Mouse (Mus musculus) midbrain, postnatal 0 days (tissue): ENCODE results near the gene Phgdh. TPM values are rescaled to one million over a fixed set of nuclear protein-coding genes. Genes with fewer than 3 reads are reported as not detected.
A peak's percentile ranks its signal among the peaks of the same experiment; 100 is the strongest.

Experiments used
- ATAC-seq: fragments of 200-750 bp; cut with Nextera tagmentation; 2 replicates; pipeline ENCODE4 v1.8.0; 2017; ENCODE audit warnings: moderate number of reproducible peaks, mild to moderate bottlenecking, moderate TSS enrichment, moderate library complexity; ENCODE audit not compliant: low FRiP score
- DNase-seq: peaks from one replicate; pipeline ENCODE4 v3.0.0-alpha.2; 2015; ENCODE audit warnings: low spot score
- H3K27ac ChIP-seq: fragments of 300-500 bp; sonication (generic); 2 replicates; pipeline ENCODE4 v1.5.1; 2014; ENCODE audit warnings: low read depth, mild to moderate bottlenecking, low read length, mixed read lengths
- H3K27me3 ChIP-seq: fragments of 300-500 bp; sonication (generic); 2 replicates; pipeline ENCODE4 v1.6.1; 2014; ENCODE audit warnings: low read length, control low read depth, mixed read lengths; ENCODE audit not compliant: insufficient read depth
- H3K36me3 ChIP-seq: fragments of 300-500 bp; sonication (generic); 2 replicates; pipeline ENCODE4 v1.6.1; 2014; ENCODE audit warnings: low read length, control low read depth, mixed read lengths; ENCODE audit not compliant: insufficient read depth
- H3K4me1 ChIP-seq: fragments of 300-500 bp; sonication (generic); 2 replicates; pipeline ENCODE4 v1.6.1; 2014; ENCODE audit warnings: mild to moderate bottlenecking, control low read depth, antibody characterized with exemption, low read length, mixed read lengths; ENCODE audit not compliant: insufficient read depth
- H3K4me2 ChIP-seq: fragments of 300-500 bp; sonication (generic); 2 replicates; pipeline ENCODE4 v1.6.1; 2014; ENCODE audit warnings: low read depth, mild to moderate bottlenecking, low read length, mixed read lengths; ENCODE audit not compliant: poor library complexity, severe bottlenecking
- H3K4me3 ChIP-seq: fragments of 300-500 bp; sonication (generic); 2 replicates; pipeline ENCODE4 v1.5.1; 2014; ENCODE audit warnings: low read depth, mild to moderate bottlenecking, low read length, moderate library complexity
- H3K9ac ChIP-seq: fragments of 300-500 bp; sonication (generic); replicated peaks from 2 replicates; pipeline ENCODE4 v1.6.1; 2014; ENCODE audit warnings: mild to moderate bottlenecking, low read length, moderate library complexity, mixed read lengths; ENCODE audit not compliant: poor library complexity, severe bottlenecking
- H3K9me3 ChIP-seq: fragments of 300-500 bp; sonication (generic); 2 replicates; pipeline ENCODE4 v1.6.1; 2016; ENCODE audit warnings: low read length, control low read depth
- CTCF ChIP-seq: IDR thresholded peaks from 2 replicates; pipeline ENCODE4 v1.5.1; 2016; ENCODE audit warnings: antibody characterized with exemption, mild to moderate bottlenecking
- WGBS: fragments of 180-500 bp; shearing (Covaris S2); extraction: QIAGEN DNeasy Blood & Tissue Kit; methylation state at CpG from one replicate; pipeline ENCODE4 v1.1.7; 2014; 5-methylcytosine and 5-hydroxymethylcytosine counted together
- polyA plus RNA-seq: library from polyadenylated mRNA; unstranded; fragments of >200 nt; fragmentation: Nextera tagmentation; extraction: Ambion mirVana; gene quantifications from 2 replicates; pipeline ENCODE4 v1.2.1, GENCODE M21; 2015
- total RNA-seq: library from RNA; depleted of rRNA; stranded (reverse); fragments of >200 nt; gene quantifications from 2 replicates; pipeline ENCODE4 v1.2.3, GENCODE M21; 2014; rRNA removed

The Phgdh gene
- total and polyA plus RNA-seq, 2 experiments from 2014 or later = 148 to 206 TPM

- no peaks in the 10 kb centered on the region for H3K36me3 ChIP-seq
- no peaks in the 10 kb centered on the region for H3K4me1 ChIP-seq
- no peaks in the 10 kb centered on the region for H3K27me3 ChIP-seq
- no peak within 1 kb of the TSS for H3K27ac ChIP-seq
- H3K9me3 ChIP-seq = no peaks in the 10 kb centered on the region
- 0 out of 2 replicates have a peak within 1 kb of the TSS, but pooled peaks have one; percentile 5 for H3K4me2 ChIP-seq
- H3K9ac ChIP-seq = no peak within 1 kb of the TSS
- WGBS = 60% methylated on average over 14 of the region's 14 CpGs
- 0 out of 2 replicates have a peak within 1 kb of the TSS, but pooled peaks have one; percentile 9 for H3K4me3 ChIP-seq
- no peak for TF ChIP-seq CTCF
- DNase-seq (peak; percentile 38), ATAC-seq (peak; percentile 21; the same call in 1 of the 2 replicates)
Observed at GRCm38 (mm10) chr3:98280204-98280932, 59.4 kb downstream of the Phgdh start, which contains the start of gene Hmgcs2. Hmgcs2 (plus strand) TSS chr3:98280435.

- WGBS = 84% methylated on average over 4 of the region's 4 CpGs
Observed at GRCm38 (mm10) chr3:98279682-98280081, 60.1 kb downstream of the Phgdh start.

GRCm38 (mm10) chr3:98273623-98274398 is 66.0 kb downstream of the Phgdh start:
- Histone ChIP-seq H3K4me3 (no peak overlapping the region), H3K4me1 (no peaks in the 10 kb centered on the region), H3K36me3 (no peaks in the 10 kb centered on the region), H3K9me3 (no peaks in the 10 kb centered on the region), H3K27me3 (no peaks in the 10 kb centered on the region), H3K4me2 (no peak overlapping the region), H3K27ac (no peak overlapping the region), H3K9ac (no peak overlapping the region)
- no peak for DNase-seq
- no peak for TF ChIP-seq CTCF
- 0 out of 2 replicates have a peak, but pooled peaks have one; percentile 47 for ATAC-seq
- WGBS = 57% methylated on average over 11 of the region's 11 CpGs

More at GRCm38 (mm10) chr3:98279682-98280081, 60.1 kb downstream of the Phgdh start:
- no peak for TF ChIP-seq CTCF
- H3K4me3 ChIP-seq = no peak overlapping the region
- no peak overlapping the region for H3K4me2 ChIP-seq
- DNase-seq (no peak), ATAC-seq (no peak)
- H3K27me3 ChIP-seq = no peaks in the 10 kb centered on the region
- H3K36me3 ChIP-seq = no peaks in the 10 kb centered on the region
- no peak overlapping the region for H3K27ac ChIP-seq
- no peaks in the 10 kb centered on the region for H3K4me1 ChIP-seq
- H3K9ac ChIP-seq = no peak overlapping the region
- no peaks in the 10 kb centered on the region for H3K9me3 ChIP-seq

- no peak for TF ChIP-seq CTCF
- H3K27ac ChIP-seq = no peak overlapping the region
- no peaks in the 10 kb centered on the region for H3K36me3 ChIP-seq
- ATAC-seq (no peak), DNase-seq (peak; percentile 26)
- H3K27me3 ChIP-seq = no peaks in the 10 kb centered on the region
- WGBS = 15% methylated on average over 6 of the region's 6 CpGs
- H3K4me3 ChIP-seq = no peak overlapping the region
- no peak overlapping the region for H3K4me2 ChIP-seq
- H3K9me3 ChIP-seq = no peaks in the 10 kb centered on the region
- H3K4me1 ChIP-seq = no peaks in the 10 kb centered on the region
- H3K9ac ChIP-seq = no peak overlapping the region
Observed at GRCm38 (mm10) chr3:98267249-98267651, 72.5 kb downstream of the Phgdh start.

Other genes with a start within 250 kb of the Phgdh start
- not detected in 2 replicates for gene Adam30, start 179.4 kb downstream of the Phgdh start, total RNA-seq
- not detected in 2 replicates for gene Adam30, start 179.4 kb downstream of the Phgdh start, polyA plus RNA-seq
- not detected in 2 replicates for gene Reg4, start 117.8 kb downstream of the Phgdh start, total RNA-seq
- gene Reg4, start 117.8 kb downstream of the Phgdh start, polyA plus RNA-seq = not detected in 2 replicates
- 22.3 and 24.8 TPM in 2 replicates for gene Hmgcs2, start 59.6 kb downstream of the Phgdh start, total RNA-seq
- 36.3 and 40.4 TPM in 2 replicates for gene Hmgcs2, start 59.6 kb downstream of the Phgdh start, polyA plus RNA-seq
- gene Zfp697, start 42.5 kb upstream of the Phgdh start, total RNA-seq = 39.5 and 45.9 TPM in 2 replicates
- gene Zfp697, start 42.5 kb upstream of the Phgdh start, polyA plus RNA-seq = 18.1 and 18.7 TPM in 2 replicates
- gene Gm4450, start 117.1 kb upstream of the Phgdh start, total RNA-seq = not detected in 2 replicates
- not detected in 2 replicates for gene Gm4450, start 117.1 kb upstream of the Phgdh start, polyA plus RNA-seq
- gene Hsd3b4, start 170.5 kb upstream of the Phgdh start, total RNA-seq = not detected in 2 replicates
- not detected in 2 replicates for gene Hsd3b4, start 170.5 kb upstream of the Phgdh start, polyA plus RNA-seq
- gene Gm10681, start 248.8 kb upstream of the Phgdh start, total RNA-seq = not detected in 2 replicates
- not detected in 2 replicates for gene Gm10681, start 248.8 kb upstream of the Phgdh start, polyA plus RNA-seq